Mouse (Mus musculus): ENCODE results near the gene Nlgn3.

DNA sequence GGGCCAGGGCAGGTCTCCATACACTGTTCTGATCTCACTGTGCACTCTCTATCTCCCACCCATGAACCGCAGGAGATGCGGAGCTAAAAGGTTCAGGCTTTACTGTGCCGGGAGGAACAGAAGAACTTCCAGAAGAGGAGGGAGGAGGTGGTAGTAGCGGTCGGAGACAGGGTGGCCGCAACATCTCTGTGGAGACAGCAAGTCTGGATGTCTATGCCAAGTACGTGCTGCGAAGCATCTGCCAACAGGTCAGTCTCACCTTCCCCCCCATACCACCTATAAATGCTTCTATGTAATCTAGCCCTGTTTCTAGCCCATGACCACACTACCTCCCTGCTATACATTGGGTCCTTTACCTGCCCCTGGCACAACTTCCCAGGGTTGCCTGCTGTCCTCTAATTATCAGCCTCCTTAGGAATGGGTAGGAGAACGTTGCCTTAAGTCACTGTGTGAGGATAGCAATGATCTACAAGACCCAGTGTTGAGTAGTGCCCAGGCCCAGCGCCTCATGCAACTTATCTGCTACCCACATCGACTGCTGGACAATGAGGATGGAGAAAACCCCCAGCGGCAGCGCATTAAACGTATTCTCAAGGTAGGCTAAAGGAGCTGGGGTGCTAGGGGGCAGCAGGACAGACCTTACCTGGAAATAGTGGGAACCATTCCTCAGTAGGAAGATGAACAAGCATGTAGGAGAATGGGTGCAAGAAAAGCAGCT lies 12.9 kb upstream of the Nlgn3 start:
- no peak for TF ChIP-seq CTCF (conservative IDR thresholded peaks at IDR 0.05 in 1 of 2, IDR thresholded peaks at IDR 0.05 in 1 of 2; ENCODE audit: low read depth in 2 of 2, low read length in 2 of 2)
- no peak for TF ChIP-seq MAX (IDR thresholded peaks at IDR 0.05; ENCODE audit: low read length)
